Mouse (Mus musculus): ENCODE measurements around the gene Gja5. TPM values are rescaled to one million over a fixed set of nuclear protein-coding genes. Genes with fewer than 3 reads are reported as not detected.
A peak's percentile ranks its signal among the peaks of the same experiment; 100 is the strongest.

Gja5 gene
- polyA plus RNA-seq, 1 experiment from 2014 or later, result 20.2 TPM

GRCm38 (mm10) chr3:96881557-96881956 is 22.9 kb upstream of the Gja5 start:
- Histone ChIP-seq H3K4me1 (no peaks in the 10 kb centered on the region), H3K36me3 (peaks cover 64% of the 10 kb centered on the region), H3K4me2 (replicated peaks) (no peak overlapping the region), H3K27ac (replicated peaks) (no peak overlapping the region), H3K4me3 (replicated peaks) (no peak overlapping the region), H3K9me3 (replicated peaks) (no peaks in the 10 kb centered on the region), H3K27me3 (no peaks in the 10 kb centered on the region), H3K9ac (no peak overlapping the region)
- 80% methylated on average over 6 of the region's 6 CpGs for WGBS
- no peak for ATAC-seq (ENCODE audit: insufficient number of reproducible peaks, low FRiP score, low TSS enrichment, low read depth)

GRCm38 (mm10) chr3:96882061-96882849 is 22.2 kb upstream of the Gja5 start:
- no peak overlapping the region for H3K4me3 ChIP-seq (replicated peaks)
- ATAC-seq (ENCODE audit: insufficient number of reproducible peaks, low FRiP score, low TSS enrichment, low read depth), result no peak
- no peaks in the 10 kb centered on the region for H3K4me1 ChIP-seq
- H3K27me3 ChIP-seq, result no peaks in the 10 kb centered on the region
- H3K36me3 ChIP-seq, result peaks cover 67% of the 10 kb centered on the region
- no peak overlapping the region for H3K27ac ChIP-seq (replicated peaks)
- WGBS, result 93% methylated on average over 14 of the region's 14 CpGs
- no peak overlapping the region for H3K4me2 ChIP-seq (replicated peaks)
- H3K9ac ChIP-seq, result no peak overlapping the region
- H3K9me3 ChIP-seq (replicated peaks), result no peaks in the 10 kb centered on the region

DNA sequence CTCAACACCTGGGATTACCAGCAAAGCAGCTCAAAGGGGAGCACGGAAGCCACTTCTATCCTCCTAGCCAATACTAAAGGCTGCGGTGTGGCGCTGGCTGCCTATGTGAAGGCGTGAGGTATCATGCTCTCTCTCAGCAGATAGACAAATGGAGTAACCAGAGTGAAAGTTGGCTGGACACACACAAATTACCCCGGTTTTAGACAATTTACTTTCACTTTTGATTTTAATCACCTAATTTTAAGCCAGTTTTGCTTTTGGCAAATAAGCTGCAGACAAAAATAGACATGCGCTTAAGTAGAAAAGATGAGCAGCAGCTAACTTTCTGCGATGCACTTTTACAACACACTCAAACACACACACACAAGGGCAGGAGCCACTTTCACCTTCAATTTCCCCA is 20.8 kb upstream of the Gja5 start:
- Histone ChIP-seq H3K9ac (no peak overlapping the region), H3K27ac (replicated peaks) (no peak overlapping the region), H3K4me3 (replicated peaks) (no peak overlapping the region), H3K27me3 (no peaks in the 10 kb centered on the region), H3K36me3 (peaks cover 60% of the 10 kb centered on the region), H3K4me2 (replicated peaks) (no peak overlapping the region), H3K4me1 (no peaks in the 10 kb centered on the region), H3K9me3 (replicated peaks) (no peaks in the 10 kb centered on the region)
- WGBS, result 88% methylated on average over 7 of the region's 7 CpGs
- ATAC-seq (ENCODE audit: insufficient number of reproducible peaks, low FRiP score, low TSS enrichment, low read depth), result no peak

DNA sequence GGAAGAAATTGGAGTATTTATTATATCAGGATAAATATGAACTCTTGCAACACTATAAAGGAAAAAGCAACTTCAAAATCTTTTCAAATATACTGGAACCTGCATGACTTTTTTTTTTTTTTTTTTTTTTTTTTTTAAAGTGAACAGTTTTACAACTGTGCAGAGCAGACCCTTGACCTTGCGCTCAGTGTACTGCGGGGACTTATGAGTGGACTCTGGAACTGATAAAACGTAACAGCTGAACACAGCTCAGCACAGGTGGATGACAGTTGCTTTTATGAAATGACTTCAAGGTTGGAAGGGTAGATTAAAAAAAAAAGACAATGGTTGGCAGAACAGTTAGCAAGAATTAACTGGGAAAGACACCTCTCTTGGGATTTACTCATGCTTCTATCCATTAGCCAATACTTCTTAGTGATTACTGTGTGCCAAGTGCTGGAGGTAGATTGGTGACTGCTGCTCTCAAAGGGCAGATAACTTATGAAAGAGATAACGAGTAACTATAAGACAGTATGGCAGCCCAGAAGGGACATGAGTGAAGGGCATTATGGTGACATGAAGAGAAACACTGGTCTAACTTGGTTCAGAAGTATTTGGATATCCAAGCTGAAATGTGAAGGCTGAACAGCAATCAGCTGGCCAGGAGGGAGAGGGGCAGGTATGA is 2.0 kb upstream of the Gja5 start:
- Histone ChIP-seq H3K4me2 (replicated peaks) (no peak overlapping the region), H3K36me3 (peaks cover 2% of the 10 kb centered on the region; the same call in 1 of the 2 replicates), H3K27ac (replicated peaks) (no peak overlapping the region), H3K9ac (no peak overlapping the region), H3K27me3 (peaks cover 9% of the 10 kb centered on the region; the same call in 1 of the 2 replicates), H3K9me3 (replicated peaks) (no peaks in the 10 kb centered on the region), H3K4me1 (peaks cover 6% of the 10 kb centered on the region), H3K4me3 (replicated peaks) (no peak overlapping the region)
- ATAC-seq (ENCODE audit: insufficient number of reproducible peaks, low FRiP score, low TSS enrichment, low read depth), result no peak
- WGBS, result 87% methylated on average over 4 of the region's 4 CpGs

DNA sequence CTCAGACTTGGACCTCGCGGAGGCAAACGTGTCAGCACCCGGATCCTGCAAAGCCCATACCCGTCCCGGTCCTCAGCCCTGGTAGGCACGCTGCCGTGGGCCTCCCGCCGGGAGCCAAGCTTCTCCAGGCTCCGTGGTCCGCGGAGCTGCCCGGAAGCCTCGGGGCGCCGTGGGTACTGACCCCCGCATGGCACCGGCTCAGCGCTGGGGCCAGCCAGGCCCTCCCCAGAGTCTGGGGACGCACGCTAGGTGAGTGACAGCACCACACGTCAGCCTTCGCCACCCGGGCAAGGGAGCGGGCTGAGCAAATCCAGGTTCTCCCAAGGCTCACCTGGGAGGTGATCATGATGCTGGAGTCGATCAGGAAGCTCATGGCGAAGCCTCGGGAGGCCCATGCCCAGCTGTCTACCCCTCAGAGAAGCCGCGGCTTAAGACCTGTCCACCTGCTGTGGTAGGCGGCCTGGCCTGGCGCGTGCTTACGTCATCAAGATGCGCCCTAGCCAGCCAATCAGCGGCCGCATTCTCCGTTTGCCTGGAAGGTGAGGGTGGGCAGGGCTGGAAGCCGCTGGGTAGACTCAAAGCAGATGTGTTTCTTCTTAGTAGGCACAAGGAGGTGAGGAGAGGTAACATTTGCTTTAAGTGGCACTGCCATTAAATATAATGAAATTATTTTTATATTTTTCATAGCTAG is 503 bp downstream of the Gja5 start, which contains the start of gene Gpr89:
TSS of gene Gpr89 (minus strand) at position 496 of the 691 bp plus-strand sequence.
- peak within 1 kb of the TSS; percentile 56 for H3K9ac ChIP-seq
- H3K27ac ChIP-seq (replicated peaks), result no peak within 1 kb of the TSS
- H3K4me1 ChIP-seq, result peaks cover 6% of the 10 kb centered on the region
- no peaks in the 10 kb centered on the region for H3K36me3 ChIP-seq
- ATAC-seq (ENCODE audit: insufficient number of reproducible peaks, low FRiP score, low TSS enrichment, low read depth), result peak; percentile 92
- peaks cover 10% of the 10 kb centered on the region; the same call in 1 of the 2 replicates for H3K27me3 ChIP-seq
- peak within 1 kb of the TSS; percentile 62 for H3K4me3 ChIP-seq (replicated peaks)
- H3K4me2 ChIP-seq (replicated peaks), result peak within 1 kb of the TSS; percentile 57
- no peaks in the 10 kb centered on the region for H3K9me3 ChIP-seq (replicated peaks)
- under 1% methylated on average over 40 of the region's 40 CpGs for WGBS

- H3K36me3 ChIP-seq, result no peaks in the 10 kb centered on the region
- peak overlapping the region; percentile 56 for H3K9ac ChIP-seq
- 42% methylated on average over 9 of the region's 9 CpGs for WGBS
- H3K27ac ChIP-seq (replicated peaks), result no peak overlapping the region
- peak overlapping the region; percentile 62 for H3K4me3 ChIP-seq (replicated peaks)
- H3K9me3 ChIP-seq (replicated peaks), result no peaks in the 10 kb centered on the region
- H3K4me2 ChIP-seq (replicated peaks), result peak overlapping the region; percentile 57
- H3K27me3 ChIP-seq, result peaks cover 12% of the 10 kb centered on the region; the same call in 1 of the 2 replicates
- ATAC-seq (ENCODE audit: insufficient number of reproducible peaks, low FRiP score, low TSS enrichment, low read depth), result no peak
- H3K4me1 ChIP-seq, result peaks cover 6% of the 10 kb centered on the region
These were observed 1.1 kb downstream of the Gja5 start for GRCm38 (mm10) chr3:96905592-96905991.

GRCm38 (mm10) chr3:96920991-96921390 is 16.5 kb downstream of the Gja5 start:
- no peak overlapping the region for H3K4me3 ChIP-seq (replicated peaks)
- no peak for ATAC-seq (ENCODE audit: insufficient number of reproducible peaks, low FRiP score, low TSS enrichment, low read depth)
- H3K4me2 ChIP-seq (replicated peaks), result no peak overlapping the region
- 51% methylated on average over 7 of the region's 7 CpGs for WGBS
- H3K4me1 ChIP-seq, result no peaks in the 10 kb centered on the region
- H3K27ac ChIP-seq (replicated peaks), result no peak overlapping the region
- H3K9me3 ChIP-seq (replicated peaks), result no peaks in the 10 kb centered on the region
- no peaks in the 10 kb centered on the region for H3K36me3 ChIP-seq
- no peaks in the 10 kb centered on the region for H3K27me3 ChIP-seq
- no peak overlapping the region for H3K9ac ChIP-seq

- H3K36me3 ChIP-seq, result no peaks in the 10 kb centered on the region
- no peak overlapping the region for H3K27ac ChIP-seq (replicated peaks)
- WGBS, result 69% methylated on average over 4 of the region's 4 CpGs
- H3K4me2 ChIP-seq (replicated peaks), result no peak overlapping the region
- no peaks in the 10 kb centered on the region for H3K4me1 ChIP-seq
- H3K27me3 ChIP-seq, result no peaks in the 10 kb centered on the region
- no peaks in the 10 kb centered on the region for H3K9me3 ChIP-seq (replicated peaks)
- H3K4me3 ChIP-seq (replicated peaks), result no peak overlapping the region
- ATAC-seq (ENCODE audit: insufficient number of reproducible peaks, low FRiP score, low TSS enrichment, low read depth), result no peak
- no peak overlapping the region for H3K9ac ChIP-seq
These were observed 20.1 kb downstream of the Gja5 start for GRCm38 (mm10) chr3:96924631-96925030.

DNA sequence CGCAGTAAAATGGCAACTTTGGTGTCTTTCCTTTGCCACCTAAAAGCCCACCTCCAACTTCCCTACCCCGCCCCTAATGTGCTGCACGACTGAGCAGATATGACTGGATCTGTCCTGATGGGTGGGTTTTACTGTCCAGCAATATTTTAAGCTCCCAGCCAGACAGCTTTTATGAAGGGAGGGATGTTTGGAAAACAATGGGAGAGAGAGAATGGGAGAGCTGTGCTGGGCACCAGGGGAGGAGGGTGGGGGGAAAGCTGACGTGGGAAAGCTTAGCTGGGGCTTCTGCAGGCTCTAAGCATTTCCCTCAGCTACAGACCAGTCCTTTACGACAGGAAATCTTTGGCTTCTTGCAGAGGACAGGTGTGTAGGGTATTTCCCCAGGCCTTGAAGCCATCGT is 21.4 kb downstream of the Gja5 start, which contains the start of gene Gja8:
TSS of gene Gja8 (minus strand) at position 101 of the 400 bp plus-strand sequence.
- 55% methylated on average over 6 of the region's 6 CpGs for WGBS
- no peak within 1 kb of the TSS for H3K4me2 ChIP-seq (replicated peaks)
- no peaks in the 10 kb centered on the region for H3K36me3 ChIP-seq
- no peak within 1 kb of the TSS for H3K4me3 ChIP-seq (replicated peaks)
- ATAC-seq (ENCODE audit: insufficient number of reproducible peaks, low FRiP score, low TSS enrichment, low read depth), result no peak
- no peaks in the 10 kb centered on the region for H3K9me3 ChIP-seq (replicated peaks)
- no peaks in the 10 kb centered on the region for H3K27me3 ChIP-seq
- H3K27ac ChIP-seq (replicated peaks), result no peak within 1 kb of the TSS
- H3K9ac ChIP-seq, result no peak within 1 kb of the TSS
- 0 out of 2 replicates have a peak, but pooled peaks cover 3% of the 10 kb centered on the region for H3K4me1 ChIP-seq

DNA sequence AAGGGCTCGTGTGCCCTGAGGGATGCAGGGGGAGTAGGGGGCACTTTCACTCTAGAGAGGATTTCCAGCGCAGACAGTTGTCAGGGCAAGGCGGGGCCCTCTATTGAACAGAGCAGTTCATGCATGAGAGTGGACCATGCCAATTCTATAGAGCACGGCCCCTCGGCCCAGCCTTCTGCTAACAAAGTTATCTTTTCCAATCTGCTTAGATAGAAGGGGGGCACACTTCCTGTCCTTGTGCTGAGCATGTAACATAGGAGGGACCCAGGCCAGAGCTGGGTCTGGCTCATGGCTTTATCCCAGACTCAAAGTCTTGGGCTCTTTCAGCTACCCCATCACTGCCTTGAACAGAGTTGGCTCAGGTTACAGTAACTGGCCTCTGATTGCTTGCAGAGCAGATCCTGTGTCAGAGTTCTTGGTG is 26.8 kb downstream of the Gja5 start:
- Histone ChIP-seq H3K27me3 (peaks cover 8% of the 10 kb centered on the region), H3K36me3 (no peaks in the 10 kb centered on the region), H3K9ac (no peak overlapping the region), H3K27ac (replicated peaks) (no peak overlapping the region), H3K9me3 (replicated peaks) (no peaks in the 10 kb centered on the region), H3K4me1 (0 out of 2 replicates have a peak, but pooled peaks cover 3% of the 10 kb centered on the region), H3K4me2 (replicated peaks) (no peak overlapping the region), H3K4me3 (replicated peaks) (no peak overlapping the region)
- WGBS, result 28% methylated on average over 5 of the region's 5 CpGs
- no peak for ATAC-seq (ENCODE audit: insufficient number of reproducible peaks, low FRiP score, low TSS enrichment, low read depth)

GRCm38 (mm10) chr3:96936241-96936640 is 31.7 kb downstream of the Gja5 start:
- 6% methylated on average over 6 of the region's 6 CpGs for WGBS
- peaks cover 8% of the 10 kb centered on the region for H3K27me3 ChIP-seq
- H3K4me3 ChIP-seq (replicated peaks), result no peak overlapping the region
- no peak overlapping the region for H3K4me2 ChIP-seq (replicated peaks)
- H3K4me1 ChIP-seq, result no peaks in the 10 kb centered on the region
- H3K36me3 ChIP-seq, result no peaks in the 10 kb centered on the region
- no peak overlapping the region for H3K9ac ChIP-seq
- ATAC-seq (ENCODE audit: insufficient number of reproducible peaks, low FRiP score, low TSS enrichment, low read depth), result no peak
- H3K27ac ChIP-seq (replicated peaks), result no peak overlapping the region
- H3K9me3 ChIP-seq (replicated peaks), result no peaks in the 10 kb centered on the region

Data from embryonic facial prominence, embryonic 15.5 days (tissue).